Mouse (Mus musculus) ES-Bruce4 (cell line): ENCODE measurements around the gene Mup5. TPM values are rescaled to one million over a fixed set of nuclear protein-coding genes. Genes with fewer than 3 reads are reported as not detected.
"Not testable (repeated sequence)": the region's sequence is repeated elsewhere in the genome, so short reads cannot be mapped to it uniquely, and the experiment has no call there.

Experiments used
- H3K27ac ChIP-seq: 2 replicates; pipeline ENCODE4 v1.5.1; 2012; ENCODE audit warnings: low read length, inconsistent platforms; ENCODE audit not compliant: insufficient read depth
- H3K27me3 ChIP-seq: 2 replicates; pipeline ENCODE4 v1.6.1; 2012; ENCODE audit warnings: mild to moderate bottlenecking, low read length, inconsistent platforms; ENCODE audit not compliant: control insufficient read depth, poor library complexity, insufficient read depth, severe bottlenecking
- H3K36me3 ChIP-seq: 2 replicates; pipeline ENCODE4 v1.6.1; 2012; ENCODE audit warnings: inconsistent platforms, mild to moderate bottlenecking, low read length, moderate library complexity; ENCODE audit not compliant: control insufficient read depth, poor library complexity, insufficient read depth, severe bottlenecking
- H3K4me1 ChIP-seq: one replicate; pipeline ENCODE4 v1.8.1; 2011; ENCODE audit warnings: low read length; ENCODE audit not compliant: control insufficient read depth, insufficient read depth
- H3K4me3 ChIP-seq: 2 replicates; pipeline ENCODE4 v1.5.1; 2011; ENCODE audit warnings: low read depth, mild to moderate bottlenecking, low read length
- H3K9ac ChIP-seq: 2 replicates; pipeline ENCODE4 v1.6.1; 2012; ENCODE audit warnings: low read depth, mild to moderate bottlenecking, inconsistent platforms; ENCODE audit not compliant: poor library complexity, severe bottlenecking
- H3K9me3 ChIP-seq: replicated peaks from 2 replicates; pipeline ENCODE4 v1.6.1; 2012; ENCODE audit warnings: mild to moderate bottlenecking, low read length, inconsistent platforms; ENCODE audit not compliant: control insufficient read depth, poor library complexity, insufficient read depth, severe bottlenecking
- CTCF ChIP-seq: IDR thresholded peaks from one replicate; pipeline ENCODE4 v1.8.1; 2011; ENCODE audit warnings: low read depth, low read length
- EP300 ChIP-seq: IDR thresholded peaks from 2 replicates; pipeline ENCODE4 v1.6.1; 2011; ENCODE audit warnings: low read depth, low read length; ENCODE audit not compliant: insufficient read depth
- POLR2A ChIP-seq: IDR thresholded peaks from one replicate; pipeline ENCODE4 v1.8.1; 2011; ENCODE audit warnings: low read length; ENCODE audit not compliant: insufficient read depth
- polyA plus RNA-seq: library from polyadenylated mRNA; stranded (reverse); fragments of >200 nt; gene quantifications from 2 replicates; pipeline ENCODE4 v1.2.4, GENCODE M21; 2011; ENCODE audit warnings: low read depth; ENCODE audit not compliant: missing spikeins, insufficient read depth, insufficient read length

Gene Mup5
- polyA plus RNA-seq, 1 experiment: not detected

DNA sequence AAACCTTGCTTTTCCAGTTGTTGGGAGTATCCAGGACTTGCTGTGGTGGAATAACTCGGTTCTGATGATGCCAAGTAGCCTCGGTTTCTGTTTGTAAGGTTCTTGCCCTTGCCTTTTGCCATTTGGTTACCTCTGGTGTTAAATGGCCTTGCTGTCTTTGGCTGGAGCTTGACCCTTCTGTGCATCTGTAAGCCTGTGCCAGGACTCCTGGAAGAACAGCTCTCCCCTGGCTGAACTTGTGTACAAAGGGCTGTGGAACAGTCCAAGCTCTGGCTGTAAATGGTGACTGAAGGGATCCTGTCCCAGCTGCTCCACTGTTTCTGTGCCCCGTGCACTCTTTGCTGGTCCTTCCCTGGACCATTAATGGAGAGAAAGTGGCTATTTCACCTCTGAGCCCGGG, 5.8 kb downstream of the Mup5 start:
- TF ChIP-seq EP300 (no peak), POLR2A (no peak), CTCF (no peak)
- no peaks in the 10 kb centered on the region; the same call in 1 of the 2 replicates for H3K9me3 ChIP-seq
- no peak overlapping the region for H3K27ac ChIP-seq
- no peaks in the 10 kb centered on the region for H3K27me3 ChIP-seq
- H3K4me3 ChIP-seq: no peak overlapping the region
- H3K36me3 ChIP-seq: no peaks in the 10 kb centered on the region
- no peaks in the 10 kb centered on the region for H3K4me1 ChIP-seq
- H3K9ac ChIP-seq: no peak overlapping the region

DNA sequence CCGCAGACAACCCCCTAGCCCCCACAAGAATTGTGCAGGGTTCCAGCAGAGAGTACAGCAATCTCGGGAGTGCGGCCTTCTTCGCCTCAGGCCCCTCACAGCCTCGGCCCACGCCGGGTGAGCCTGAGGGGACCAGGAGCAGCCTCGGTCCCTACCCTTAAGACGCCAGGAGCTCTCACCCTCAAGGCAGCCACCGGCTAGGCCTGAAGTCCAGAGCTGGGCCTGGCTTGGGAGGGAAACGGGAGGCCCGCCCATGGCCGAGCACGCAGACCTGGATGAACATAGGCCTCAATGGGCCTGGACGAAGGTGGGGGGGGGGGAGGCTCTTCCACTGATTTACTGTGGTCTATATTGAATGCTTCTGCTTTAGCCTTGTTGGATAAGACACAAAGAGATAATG, 11.8 kb downstream of the Mup5 start:
- H3K36me3 ChIP-seq: no peaks in the 10 kb centered on the region
- no peaks in the 10 kb centered on the region for H3K27me3 ChIP-seq
- no peak for TF ChIP-seq EP300
- no peak for TF ChIP-seq POLR2A
- TF ChIP-seq CTCF: no peak
- H3K4me3 ChIP-seq: no peak overlapping the region
- no peak overlapping the region for H3K9ac ChIP-seq
- 0 out of 2 replicates have a peak, but pooled peaks cover 4% of the 10 kb centered on the region for H3K9me3 ChIP-seq
- no peak overlapping the region for H3K27ac ChIP-seq
- H3K4me1 ChIP-seq: no peaks in the 10 kb centered on the region

DNA sequence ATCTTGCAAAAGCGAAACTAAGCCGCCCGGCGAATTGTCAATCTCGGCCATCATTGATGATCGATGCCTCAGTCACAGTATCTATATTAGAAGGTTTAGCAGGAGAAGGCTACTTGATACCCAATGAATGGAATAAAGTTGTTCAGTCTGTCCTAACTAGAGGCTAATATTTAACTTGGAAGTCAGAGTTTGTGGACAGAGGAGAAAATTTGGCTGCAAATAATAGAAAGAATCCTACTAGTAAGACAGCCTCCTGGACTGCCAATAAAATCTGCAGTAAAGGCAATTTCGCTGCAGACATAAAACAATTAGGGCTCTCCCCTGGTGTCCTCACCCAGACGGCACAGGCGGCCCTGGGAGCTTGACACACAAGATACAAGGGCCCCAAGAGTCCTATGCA, 12.5 kb downstream of the Mup5 start:
- not testable (repeated sequence) for H3K4me3 ChIP-seq, H3K9me3 ChIP-seq, H3K4me1 ChIP-seq, H3K27me3 ChIP-seq, H3K27ac ChIP-seq, H3K9ac ChIP-seq, H3K36me3 ChIP-seq

DNA sequence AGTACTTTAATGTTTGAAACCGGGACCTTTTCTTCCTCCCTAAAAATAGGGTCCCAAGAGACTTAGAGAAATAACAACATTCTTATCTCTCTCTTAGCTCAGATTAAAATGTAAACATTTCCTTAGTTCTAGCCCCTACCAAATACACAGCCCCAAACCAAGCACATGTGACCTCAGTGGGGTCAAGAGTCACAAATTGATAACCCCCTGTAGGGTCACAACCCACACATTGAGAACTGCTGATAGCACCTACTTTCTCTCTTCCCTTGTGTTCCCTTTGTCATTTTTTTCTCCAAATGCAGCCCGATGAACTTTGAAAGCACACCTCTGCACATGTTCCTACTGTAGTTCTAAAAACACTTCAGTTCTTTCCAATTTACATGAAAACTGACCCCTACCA, 19.4 kb downstream of the Mup5 start:
- no peaks in the 10 kb centered on the region for H3K4me1 ChIP-seq
- TF ChIP-seq CTCF (no peak), EP300 (no peak), POLR2A (no peak)

DNA sequence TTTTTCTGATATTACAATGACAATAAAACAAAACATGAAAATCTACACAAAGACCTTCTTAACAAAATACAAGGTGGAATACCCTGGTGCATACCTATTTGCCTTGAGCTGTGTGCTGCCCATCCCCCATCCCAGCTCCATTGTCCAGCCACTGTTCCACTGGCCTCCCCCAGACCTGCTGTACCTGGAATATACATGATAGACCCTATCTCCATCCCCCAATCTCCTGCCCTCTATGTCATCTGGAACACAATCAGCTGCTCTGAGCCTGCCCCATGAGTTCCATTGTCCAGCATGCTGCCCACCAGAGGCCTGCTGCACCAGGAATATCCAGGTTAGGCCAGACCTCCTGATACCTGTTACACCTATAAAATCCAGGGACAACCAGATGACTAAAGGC, 21.6 kb downstream of the Mup5 start:
- no peak for TF ChIP-seq POLR2A
- H3K4me1 ChIP-seq: no peaks in the 10 kb centered on the region
- no peak overlapping the region for H3K4me3 ChIP-seq
- H3K27me3 ChIP-seq: no peaks in the 10 kb centered on the region
- H3K9ac ChIP-seq: no peak overlapping the region
- H3K36me3 ChIP-seq: no peaks in the 10 kb centered on the region
- H3K27ac ChIP-seq: no peak overlapping the region
- no peaks in the 10 kb centered on the region for H3K9me3 ChIP-seq

More for the DNA sequence above, 19.4 kb downstream of the Mup5 start:
- H3K27me3 ChIP-seq: no peaks in the 10 kb centered on the region
- H3K27ac ChIP-seq: no peak overlapping the region
- H3K36me3 ChIP-seq: no peaks in the 10 kb centered on the region
- H3K4me3 ChIP-seq: no peak overlapping the region
- no peaks in the 10 kb centered on the region for H3K9me3 ChIP-seq
- H3K9ac ChIP-seq: no peak overlapping the region

DNA sequence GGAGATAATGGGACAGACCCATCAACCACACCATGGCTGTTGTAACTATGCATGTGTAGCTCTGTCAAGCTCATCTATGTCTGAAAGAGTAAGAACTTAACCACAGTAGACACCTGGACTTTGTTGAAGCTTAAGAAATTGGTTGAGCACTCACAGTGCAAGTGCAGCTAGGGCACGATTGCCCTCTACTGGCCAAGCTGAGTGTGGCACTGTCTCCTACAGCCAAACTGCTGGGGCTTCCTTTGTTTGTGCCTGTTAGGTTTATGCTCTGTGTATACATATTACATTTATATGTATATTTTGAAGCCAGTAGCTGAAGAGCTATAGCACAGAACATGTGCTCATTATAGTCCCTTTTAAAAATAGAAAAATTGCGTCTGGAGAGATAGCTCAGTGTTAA, 23.8 kb downstream of the Mup5 start:
- H3K36me3 ChIP-seq, H3K4me3 ChIP-seq, H3K9ac ChIP-seq, H3K4me1 ChIP-seq, H3K27ac ChIP-seq, H3K9me3 ChIP-seq, H3K27me3 ChIP-seq: not testable (repeated sequence)
- TF ChIP-seq CTCF: peak; percentile 71

DNA sequence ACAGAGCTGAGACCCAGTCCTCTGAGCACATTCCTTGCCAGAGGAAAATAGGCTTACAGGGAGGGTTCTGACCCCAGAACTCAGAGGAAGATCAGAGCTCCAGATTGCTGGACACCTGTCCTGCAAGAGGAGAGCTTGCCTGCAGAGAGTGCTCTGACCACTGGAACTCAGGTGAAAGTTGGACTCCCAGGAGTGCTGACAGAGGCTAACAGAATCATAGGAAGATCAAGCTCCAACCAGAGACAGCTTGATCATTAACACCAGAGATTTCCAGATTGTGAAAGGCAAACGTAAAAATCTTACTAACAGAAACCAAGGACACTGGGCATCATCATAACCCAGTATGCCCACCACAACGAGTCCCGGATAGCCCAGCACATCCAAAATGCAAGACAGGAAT, 26.1 kb downstream of the Mup5 start:
- H3K9ac ChIP-seq, H3K27ac ChIP-seq, H3K4me3 ChIP-seq, H3K27me3 ChIP-seq, H3K4me1 ChIP-seq, H3K9me3 ChIP-seq, H3K36me3 ChIP-seq: not testable (repeated sequence)

DNA sequence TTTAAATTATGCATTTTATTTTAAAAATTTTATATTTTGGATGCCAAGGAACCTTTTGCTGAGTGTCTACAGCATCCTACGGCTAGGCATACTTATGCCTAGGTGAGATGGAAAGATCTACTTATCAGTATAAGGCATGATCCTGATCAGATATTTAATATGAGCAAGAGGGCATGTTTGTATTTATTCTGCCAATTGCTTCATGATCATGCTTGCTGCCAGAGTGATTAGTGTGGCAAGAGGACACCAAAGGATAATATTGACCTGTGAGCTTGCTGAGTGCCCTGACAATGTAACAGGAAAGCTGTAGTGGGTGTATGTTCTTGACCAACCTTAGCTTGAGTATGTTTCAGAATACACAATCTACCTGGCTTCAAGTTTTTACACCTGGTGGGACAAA, 45.3 kb downstream of the Mup5 start:
- H3K9ac ChIP-seq, H3K9me3 ChIP-seq, H3K4me3 ChIP-seq, H3K27me3 ChIP-seq, H3K4me1 ChIP-seq, H3K27ac ChIP-seq, H3K36me3 ChIP-seq: not testable (repeated sequence)

DNA sequence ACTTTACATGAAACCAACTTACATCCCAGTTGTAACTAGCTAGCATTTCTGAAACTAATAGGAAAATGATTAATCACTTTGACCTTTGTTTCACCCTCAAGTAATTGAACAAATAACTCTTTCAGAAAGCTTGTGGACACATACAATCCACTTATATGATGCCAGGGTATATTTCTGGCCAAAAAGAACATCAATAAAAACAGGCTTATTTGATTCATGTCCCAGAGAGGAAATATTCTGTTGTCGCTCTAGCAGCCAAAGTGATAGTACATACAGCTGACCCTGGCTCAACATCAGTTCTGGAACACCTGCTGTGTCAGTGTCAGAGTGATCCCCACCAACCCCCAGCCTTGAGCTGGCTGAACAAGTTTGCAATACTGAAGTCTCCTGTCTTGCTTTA, 50.8 kb downstream of the Mup5 start:
- not testable (repeated sequence) for H3K4me1 ChIP-seq, H3K9ac ChIP-seq, H3K27me3 ChIP-seq, H3K4me3 ChIP-seq, H3K9me3 ChIP-seq, H3K27ac ChIP-seq, H3K36me3 ChIP-seq

DNA sequence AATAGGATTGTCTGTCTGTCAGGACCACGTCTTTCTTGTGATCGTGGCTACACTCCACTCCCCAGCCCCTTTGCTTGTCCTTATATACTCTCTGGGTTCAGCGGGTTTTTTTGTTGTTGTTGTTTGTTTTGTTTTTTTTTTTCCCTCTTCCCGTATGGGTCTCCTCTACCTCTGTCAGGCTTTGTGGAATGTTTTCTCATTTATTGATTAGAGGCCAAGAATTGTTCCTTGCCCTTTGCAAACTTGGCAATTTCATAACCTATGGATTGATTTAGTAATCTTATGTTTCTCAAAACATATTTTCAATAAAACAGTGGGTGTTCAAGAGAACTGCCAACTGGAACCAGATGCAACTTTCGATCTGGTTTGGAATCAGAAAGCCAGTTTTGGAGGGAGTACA, 52.9 kb downstream of the Mup5 start, which contains the start of gene Mup19:
Gene Mup19, minus strand, starts transcription at position 101 of the 400 bp plus-strand sequence.
- not testable (repeated sequence) for H3K9ac ChIP-seq, H3K4me3 ChIP-seq, H3K27me3 ChIP-seq, H3K9me3 ChIP-seq, H3K36me3 ChIP-seq, H3K27ac ChIP-seq, H3K4me1 ChIP-seq
